Mouse (Mus musculus): ENCODE data around the gene Gm49673.
A peak's percentile ranks its signal among the peaks of the same experiment; 100 is the strongest.
"Not testable (repeated sequence)": the region's sequence is repeated elsewhere in the genome, so short reads cannot be mapped to it uniquely, and the experiment has no call there.

Gene Gm49673

DNA sequence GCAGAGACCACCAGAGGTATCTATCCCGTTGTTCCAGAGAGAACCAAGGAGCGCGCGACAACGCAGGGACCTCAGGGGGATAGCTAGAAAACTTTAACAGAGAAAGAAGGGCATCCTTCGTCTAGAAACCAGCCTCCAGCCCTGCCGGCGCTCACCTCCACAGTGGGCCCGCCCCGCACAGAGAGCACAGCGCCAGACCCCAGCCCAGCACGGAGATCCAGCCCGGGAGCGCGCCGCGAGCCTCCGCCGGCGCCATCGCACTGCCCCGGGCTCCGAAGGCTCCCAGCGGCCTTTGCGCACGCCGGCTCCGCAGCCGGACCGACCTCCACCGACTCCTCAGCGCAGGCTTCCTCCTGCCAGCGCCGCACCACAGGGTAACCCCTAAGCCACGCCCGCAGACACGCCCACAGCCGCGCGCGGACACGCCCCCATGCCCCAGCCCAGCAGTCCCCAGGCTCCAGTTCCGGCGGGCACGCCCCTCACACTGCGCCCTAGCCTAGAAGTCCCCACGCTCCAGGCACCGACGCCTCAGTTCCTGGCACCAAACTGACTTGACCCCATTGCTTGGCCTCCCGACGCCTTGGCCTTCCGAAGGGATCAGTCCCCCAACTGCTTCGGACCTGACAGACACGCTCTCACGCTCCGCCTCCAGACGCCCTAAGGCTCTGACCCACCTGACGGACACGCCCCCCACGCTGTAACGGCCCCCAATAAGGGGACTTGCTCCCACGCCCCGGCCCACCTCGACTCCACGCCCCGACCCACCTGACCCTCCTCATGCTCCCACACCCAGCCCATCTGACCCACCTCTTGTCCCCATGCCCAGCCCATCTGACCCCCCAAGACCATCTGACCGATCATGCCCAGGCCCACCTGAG, at the start of gene Gm49673, which contains the start of gene Rnaset2a:
TSS of gene Gm49673 (minus strand) at position 350 of the 878 bp plus-strand sequence.
TSS of gene Rnaset2a (minus strand) at position 659 of the 878 bp plus-strand sequence.
- peak in 1 of 2 experiments; percentile 24 for DNase-seq (ENCODE audit: low spot score in 2 of 2)

DNA sequence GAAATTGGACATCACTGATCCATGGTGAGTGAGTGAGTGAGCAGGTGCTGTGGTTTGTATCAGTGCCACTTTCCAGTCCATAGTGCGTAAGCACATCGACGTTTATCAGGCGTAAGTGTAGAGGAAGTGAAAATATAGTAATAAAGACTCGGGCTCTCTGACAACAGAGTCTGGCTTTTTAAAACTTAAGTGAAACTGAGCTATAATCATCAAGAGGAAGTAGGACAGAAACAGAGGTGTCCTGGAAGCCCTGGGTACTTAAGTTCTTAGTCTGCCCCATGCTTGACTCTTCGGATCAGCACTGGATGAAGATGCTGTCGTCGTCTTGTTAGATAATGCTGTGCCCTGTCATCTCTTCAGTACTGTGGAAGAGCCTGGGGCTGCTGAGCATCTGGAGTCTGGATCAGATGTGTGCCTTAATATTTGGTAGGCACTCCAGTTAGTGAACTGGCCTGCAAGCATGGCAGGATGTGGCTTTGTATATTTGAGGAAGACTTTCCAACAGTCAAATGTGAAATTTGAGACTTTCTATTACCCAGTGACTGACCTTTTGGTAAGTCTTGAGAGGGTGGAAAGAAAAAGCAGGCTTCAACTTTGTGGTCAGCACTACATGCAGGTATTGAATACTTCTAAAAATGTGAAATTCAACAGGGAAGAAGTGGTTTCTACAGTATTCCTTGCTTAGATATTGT, 48.2 kb upstream of the Gm49673 start:
- no peak for DNase-seq (ENCODE audit: low spot score in 2 of 2)

DNA sequence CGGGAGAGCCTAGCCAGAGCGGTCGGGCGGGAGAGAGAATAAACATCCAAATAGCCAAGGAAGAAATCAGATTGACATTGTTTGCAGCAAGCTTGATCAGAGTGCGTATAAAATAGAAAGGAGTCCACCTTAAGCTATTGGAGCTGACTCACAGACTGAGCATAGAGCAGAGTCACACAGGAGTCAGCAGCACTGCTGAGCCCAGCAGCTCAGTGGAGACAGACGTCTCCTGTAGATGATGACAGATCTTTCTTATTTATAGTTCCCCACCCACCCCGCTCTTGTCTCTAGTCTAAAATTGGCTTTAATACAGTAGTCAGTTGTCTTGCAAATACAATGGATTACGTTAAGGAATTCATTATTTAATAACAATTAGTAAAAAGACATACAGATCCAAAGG, 46.1 kb upstream of the Gm49673 start:
- DNase-seq (ENCODE audit: low spot score in 2 of 2): no peak

DNA sequence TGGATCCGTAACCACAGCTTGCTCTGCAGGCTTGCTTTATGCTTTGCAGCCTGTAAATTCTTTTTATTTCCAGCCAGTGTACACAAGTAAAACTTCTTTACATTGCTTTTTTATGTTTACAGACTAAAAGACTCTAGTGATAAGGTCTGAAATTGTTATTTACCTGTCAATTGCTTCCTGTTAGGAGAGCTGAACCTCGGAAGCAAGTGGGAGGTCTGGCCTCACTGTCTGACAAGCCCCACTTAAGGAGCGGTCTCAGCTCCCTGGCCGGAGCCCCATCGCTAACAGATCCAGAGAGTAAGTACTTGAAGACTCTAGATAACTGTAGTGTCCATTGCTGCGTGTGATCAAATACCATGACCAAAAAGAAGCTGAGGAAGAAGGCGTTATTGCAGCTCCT, 36.6 kb upstream of the Gm49673 start:
- no peak for DNase-seq (ENCODE audit: low spot score in 2 of 2)

DNA sequence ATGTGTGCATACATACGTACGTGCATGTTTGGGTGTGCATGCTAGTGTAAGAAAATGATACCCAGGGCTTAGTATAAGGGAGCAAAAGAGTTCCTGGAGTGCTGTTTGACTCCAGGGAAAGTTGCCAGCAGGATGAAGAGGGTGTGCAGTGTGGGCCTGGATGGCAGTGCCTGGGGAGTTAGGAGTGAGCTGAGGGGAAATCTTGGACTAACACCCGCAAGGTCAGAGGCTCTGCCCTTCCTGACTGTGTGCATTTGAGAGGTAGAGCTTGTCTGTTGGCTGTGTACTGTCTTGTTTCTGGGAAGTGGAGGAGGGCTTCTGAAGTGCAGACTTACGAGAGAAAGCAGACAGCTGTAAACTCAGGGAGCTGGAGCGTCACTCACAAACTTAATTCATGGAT, 36.2 kb upstream of the Gm49673 start:
- no peak for DNase-seq (ENCODE audit: low spot score in 2 of 2)

DNA sequence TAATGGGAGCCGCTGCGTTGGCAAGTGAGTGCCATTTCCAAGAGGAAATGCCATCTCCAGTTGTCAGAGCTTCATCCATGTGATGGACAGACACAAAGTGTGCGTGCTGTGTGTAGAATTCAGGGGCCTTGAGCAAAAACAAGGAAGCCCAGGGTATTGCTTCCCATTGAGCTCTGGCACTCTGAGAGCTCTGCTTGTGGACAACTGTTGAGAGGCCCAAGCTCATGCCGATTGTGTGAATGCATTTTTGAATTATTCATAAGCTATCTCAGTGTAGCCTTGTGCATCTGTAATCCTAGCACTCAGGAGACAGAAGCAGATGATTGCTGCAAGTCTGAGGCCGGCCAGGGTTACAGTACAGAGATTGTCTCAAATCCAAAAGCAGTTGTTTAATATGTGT, 29.5 kb upstream of the Gm49673 start:
- DNase-seq (ENCODE audit: low spot score in 2 of 2): no peak

DNA sequence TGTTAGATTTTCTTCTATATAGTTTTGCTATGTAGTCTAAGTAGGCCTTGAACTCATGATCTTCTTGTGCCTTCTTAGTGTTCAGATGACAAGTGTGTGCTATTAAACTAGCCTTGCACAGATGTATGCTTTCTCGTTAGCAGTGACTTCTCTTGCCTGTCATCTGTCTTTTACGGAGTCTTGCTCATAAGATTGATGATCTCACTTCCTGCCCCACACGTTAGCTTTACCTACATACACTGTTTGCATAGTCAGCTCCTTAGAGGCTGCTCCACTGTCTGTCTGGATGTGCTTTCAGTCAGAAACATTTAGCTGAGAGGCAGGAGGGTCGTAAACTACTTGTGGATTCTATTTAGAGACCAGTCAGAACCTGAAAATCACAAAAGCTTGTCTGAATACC, 23.5 kb upstream of the Gm49673 start:
- DNase-seq (ENCODE audit: low spot score in 2 of 2): no peak

DNA sequence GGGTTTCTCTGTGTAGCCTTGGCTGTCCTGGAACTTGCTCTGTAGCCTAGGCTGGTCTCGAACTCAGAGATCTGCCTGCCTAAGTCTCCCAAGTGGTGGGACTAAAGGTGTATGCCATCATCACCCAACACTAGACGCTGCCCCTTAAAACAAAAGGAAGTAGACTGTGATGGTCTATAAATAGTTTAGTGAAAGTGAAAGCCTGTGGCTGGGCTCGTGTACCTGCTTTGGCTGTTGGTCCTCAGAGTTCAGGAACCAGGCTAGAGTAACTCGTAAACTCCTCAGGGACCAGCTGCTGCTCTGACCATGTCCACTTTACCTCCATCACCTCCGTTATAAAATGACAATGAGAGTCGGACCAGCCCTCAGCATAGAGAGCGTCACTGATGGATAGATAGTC, 22.7 kb upstream of the Gm49673 start:
- no peak for DNase-seq (ENCODE audit: low spot score in 2 of 2)

DNA sequence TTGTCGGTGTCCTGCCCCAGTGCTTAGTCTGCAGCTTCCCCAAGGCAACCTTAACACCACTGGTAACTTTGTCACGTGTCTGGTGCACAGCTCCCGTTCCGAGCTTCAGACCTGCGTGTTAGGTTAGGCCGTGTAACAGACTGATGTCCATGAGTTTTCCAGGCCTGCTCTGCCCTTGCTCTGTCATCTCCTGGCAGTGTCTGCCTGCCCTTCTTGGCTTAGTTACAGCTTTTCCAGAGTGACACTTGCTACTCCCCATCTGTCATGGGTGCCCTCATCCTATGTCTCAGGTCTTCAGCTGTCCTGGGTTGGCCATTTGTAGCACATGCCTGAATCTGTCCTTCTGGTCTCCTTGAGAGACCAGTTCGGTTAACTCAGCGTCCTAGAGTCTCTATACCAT, 19.8 kb upstream of the Gm49673 start:
- DNase-seq (ENCODE audit: low spot score in 2 of 2): not testable (repeated sequence)

DNA sequence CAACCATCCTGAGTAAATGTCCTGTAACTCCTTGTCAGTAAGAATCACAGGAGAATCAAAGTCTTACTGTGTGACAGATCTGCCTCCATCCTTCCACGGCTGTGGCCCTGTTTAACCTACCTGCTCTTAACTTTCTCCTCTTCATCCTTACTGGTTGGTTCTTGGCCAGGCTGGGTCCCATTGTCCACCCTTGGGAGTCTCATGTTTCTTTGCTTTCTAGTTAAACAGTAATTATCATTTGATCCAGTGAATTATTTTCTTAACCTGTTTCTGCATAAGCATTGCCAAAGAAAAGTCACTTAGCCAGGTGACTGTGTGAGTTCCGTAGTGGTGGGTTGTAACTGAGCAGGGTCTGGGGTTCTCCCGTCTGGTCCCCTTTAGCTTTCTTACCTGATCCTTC, 18.9 kb upstream of the Gm49673 start:
- DNase-seq (ENCODE audit: low spot score in 2 of 2): not testable (repeated sequence)

DNA sequence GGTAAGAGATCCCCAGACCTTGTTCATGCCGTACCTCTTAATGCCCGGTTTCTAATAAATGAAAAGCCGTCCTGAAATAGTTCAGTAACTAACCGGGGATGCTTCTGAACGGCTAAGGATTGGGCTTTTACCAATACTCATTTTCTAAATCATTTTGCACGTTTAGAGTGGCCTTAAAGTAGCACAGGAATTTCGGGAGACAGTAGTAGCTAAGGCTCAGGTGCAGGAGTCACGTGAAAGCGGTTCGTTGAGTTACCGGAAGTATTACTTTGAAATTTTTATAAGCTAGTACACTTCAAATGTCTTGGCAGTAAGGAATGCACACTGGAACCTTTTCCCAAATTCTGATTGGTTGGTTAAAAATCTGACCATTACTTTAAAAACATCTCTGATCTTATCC, 18.4 kb upstream of the Gm49673 start:
- not testable (repeated sequence) for DNase-seq (ENCODE audit: low spot score in 2 of 2)

DNA sequence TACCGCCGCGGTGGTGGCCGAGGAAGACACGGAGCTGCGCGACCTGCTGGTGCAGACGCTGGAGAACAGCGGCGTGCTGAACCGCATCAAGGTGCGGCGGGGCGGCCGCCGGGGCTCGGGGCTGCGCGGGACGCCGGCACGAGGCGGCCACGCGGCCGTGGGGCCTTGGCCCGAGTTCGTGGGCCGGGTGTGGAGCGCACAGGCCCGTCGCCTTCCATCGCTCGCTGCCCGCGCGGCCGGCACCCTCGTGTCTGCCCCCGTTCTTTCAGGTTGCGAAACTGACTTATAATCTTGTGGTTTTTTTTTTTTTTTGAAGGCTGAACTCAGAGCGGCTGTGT, 18.0 kb upstream of the Gm49673 start:
- DNase-seq (ENCODE audit: low spot score in 2 of 2): not testable (repeated sequence)

DNA sequence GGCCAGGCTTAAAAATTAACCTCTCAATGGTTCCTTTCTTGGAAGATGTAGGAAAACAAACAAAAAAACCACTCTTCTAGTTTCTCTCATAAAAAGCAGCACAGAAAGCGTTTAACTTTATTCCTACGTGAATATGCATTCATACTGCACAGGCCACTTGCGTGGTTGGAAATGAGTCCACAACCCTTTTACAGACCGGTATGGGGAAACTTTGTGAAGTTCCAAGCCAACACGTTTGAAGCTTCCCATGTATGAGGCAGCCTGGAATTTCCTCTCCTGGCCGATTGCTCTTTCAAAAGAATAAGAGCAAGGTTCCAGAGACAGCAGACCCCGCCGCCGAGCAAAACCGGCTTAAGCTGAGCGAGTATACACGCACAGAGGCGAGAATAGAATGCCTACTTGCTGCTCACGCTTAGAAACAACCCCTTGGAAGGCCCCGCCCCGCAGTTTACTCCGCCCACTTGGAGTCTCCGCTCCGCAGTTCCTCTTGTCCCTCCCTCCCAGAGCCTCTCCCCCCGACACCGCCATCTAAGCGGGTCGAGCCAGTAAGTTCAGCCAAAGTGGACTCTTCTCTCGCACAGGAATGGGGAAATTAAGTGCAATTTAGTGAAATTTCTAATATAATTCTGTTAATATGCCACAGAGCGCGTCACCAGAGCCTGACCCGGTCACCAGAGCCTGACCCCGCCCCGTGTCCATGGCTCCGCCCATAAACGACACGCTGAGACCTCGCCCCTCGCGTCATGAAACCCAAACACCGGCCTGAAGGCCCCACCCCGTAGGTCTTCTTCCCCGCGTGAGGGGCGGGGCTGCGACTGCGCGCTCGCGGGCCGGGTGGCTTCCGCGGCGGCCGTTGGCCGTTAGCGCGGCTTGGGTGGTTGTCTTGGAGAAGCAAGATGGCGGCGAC, 17.4 kb upstream of the Gm49673 start, which contains the start of gene Fgfr1op:
TSS of gene Fgfr1op (plus strand) at position 801 of the 907 bp plus-strand sequence.
- peak in 1 of 2 experiments; percentile 52 for DNase-seq (ENCODE audit: low spot score in 2 of 2)

DNA sequence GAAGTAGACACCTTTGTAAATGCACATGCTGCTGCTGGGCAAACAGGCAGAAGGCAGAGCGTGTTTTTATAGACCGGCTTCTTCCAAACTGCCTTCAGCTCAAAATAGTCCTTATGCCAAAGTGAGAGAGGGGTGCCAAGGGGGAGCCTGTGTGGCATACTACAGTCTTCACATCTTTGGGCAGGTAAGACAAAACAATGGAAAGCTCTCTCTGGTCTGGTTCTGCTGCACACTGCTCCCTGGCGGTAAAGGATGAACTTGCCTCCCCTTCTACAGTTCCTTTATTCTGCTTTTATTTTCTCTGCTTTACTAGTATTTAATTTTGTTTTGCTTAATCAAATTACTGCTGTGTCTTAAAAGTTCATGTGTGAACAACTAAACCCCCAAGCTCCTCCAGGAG, 13.4 kb upstream of the Gm49673 start:
- DNase-seq (ENCODE audit: low spot score in 2 of 2): peak in 1 of 2 experiments; percentile 65

DNA sequence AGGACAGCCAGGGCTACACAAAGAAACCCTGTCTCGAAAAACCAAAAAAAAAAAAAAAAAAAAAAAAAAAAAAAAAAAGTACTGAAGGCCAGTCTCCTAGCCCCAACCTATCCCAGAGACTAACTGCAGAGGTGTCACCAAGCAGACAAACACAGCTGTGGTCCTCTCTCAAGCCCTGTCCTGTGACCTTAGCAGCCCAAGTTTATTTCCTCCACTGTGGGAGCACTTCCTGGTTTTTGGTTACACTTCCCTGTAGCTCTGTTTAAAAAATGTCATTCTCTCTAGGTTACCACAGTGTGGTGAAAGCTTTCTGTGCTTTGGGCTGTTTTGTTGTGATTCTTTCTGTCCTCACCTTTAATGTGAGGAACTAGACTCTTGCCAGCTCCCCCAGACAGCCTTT, 11.0 kb upstream of the Gm49673 start:
- DNase-seq (ENCODE audit: low spot score in 2 of 2): not testable (repeated sequence)

DNA sequence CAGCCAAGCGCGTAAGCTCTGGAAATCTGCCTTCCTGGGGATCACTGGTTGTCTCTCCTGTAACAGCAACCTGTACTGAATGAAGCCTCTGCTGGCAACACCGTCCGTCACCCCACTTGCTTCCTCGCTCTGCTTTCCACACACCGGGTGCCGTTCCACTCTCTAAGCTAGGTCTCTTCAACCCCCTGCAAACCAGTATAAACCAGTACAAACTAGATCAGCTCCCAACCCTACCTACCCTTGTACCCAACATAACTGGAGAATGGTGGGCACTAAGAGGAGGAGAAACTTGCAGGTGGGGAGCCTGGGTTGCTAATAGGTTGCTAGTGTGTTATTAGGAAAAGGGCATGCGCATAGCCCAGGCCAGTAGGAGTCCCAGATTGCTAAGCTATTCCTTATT, 8.4 kb upstream of the Gm49673 start:
- not testable (repeated sequence) for DNase-seq (ENCODE audit: low spot score in 2 of 2)

DNA sequence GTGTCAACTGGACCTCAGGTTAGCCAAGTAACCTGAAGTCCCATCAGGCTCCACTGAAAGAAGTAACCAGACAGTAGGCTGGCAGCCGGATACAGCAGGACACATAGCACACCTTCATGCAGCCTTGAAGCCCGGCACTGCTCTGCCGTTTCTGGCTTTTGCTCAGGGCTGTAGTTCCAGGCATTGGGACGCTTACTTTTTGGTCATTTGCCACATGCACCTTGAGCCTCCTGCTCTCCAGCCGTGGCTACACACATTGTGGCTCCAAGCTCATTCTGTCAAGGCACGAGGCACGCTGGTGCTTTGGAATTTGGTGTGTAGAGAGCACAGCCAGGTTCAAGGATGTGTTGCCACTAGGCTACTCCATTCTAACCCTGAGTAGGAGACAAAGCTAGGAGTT, 7.4 kb upstream of the Gm49673 start:
- DNase-seq (ENCODE audit: low spot score in 2 of 2): not testable (repeated sequence)

DNA sequence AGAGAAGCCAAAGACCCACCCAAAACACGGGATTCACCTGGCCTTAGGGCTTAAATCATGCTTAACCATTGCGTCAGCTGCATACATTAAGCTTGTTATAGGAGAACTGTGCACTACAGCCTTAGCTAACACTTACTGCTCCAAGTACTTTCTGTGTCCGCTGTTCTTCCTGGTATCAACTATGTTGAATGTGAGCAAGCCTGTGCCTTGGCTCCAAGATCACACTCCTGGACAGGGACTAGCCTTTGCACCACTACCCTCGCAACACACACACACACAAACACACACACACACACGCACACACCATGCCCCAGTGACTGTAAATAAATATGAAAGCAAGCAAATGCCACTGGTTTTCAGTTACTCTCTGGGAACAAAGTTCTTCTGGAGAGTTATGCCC, 657 bp downstream of the Gm49673 start:
- DNase-seq (ENCODE audit: low spot score in 2 of 2): not testable (repeated sequence)

DNA sequence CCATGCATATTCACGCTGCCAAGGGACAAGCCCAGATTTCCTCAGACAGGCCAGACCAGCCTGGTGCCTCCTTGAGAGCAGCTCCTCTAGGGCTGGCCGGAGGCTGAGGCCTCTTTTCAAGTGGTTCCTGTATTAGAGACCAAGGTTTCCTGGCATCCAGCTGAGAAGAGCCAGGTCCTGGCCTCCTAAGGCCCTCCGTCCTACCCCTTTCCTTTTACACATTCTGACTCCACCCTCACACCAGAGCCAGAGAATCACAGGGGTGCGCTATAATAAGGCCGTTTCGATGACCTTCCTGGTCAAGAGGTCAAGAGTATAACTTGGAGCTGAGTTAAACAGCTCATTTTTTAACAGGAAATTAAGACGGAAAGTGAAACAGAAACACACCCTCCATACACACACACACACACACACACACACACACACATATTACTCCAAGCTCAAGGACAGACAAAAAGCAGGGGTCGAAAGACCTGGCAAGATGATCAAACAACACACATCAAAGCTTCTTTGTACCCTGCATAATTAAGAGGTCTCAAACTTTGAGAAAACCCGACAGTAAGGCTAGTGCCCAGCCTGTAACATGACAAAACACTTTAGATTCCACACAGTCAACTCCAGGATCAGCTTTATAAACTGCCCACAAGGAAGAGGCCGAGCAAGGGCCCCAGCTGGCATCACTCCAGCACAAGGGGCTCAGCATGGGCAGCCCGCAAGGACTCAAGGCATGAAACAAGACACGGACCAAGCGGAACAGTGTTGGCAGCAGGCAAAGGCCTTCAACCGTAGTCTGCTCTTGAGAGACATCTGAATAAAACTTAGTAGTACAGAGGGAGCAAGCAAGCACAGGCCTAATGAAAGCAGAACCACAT, 3.5 kb downstream of the Gm49673 start:
- peak; percentile 35 to 40 for DNase-seq (ENCODE audit: low spot score in 2 of 2)

DNA sequence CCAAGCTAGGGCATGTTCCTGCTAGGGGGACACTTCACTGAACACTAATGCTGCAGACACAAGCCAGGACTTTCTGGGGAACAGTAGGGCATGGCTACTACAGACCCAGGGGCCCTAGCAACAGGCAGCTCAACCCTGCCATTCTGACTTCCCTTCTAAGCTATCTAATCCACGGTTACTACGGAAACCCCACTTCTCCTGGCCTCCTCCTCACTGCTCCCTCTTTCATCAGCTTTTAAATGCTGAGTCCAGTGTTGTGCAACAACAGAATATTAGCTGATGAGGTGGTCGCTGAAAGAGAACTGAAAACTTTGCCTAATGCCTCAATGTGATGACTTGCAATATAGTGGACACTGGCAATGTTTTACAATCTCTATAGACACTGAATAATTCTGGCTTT, 7.4 kb downstream of the Gm49673 start:
- not testable (repeated sequence) for DNase-seq (ENCODE audit: low spot score in 2 of 2)

DNA sequence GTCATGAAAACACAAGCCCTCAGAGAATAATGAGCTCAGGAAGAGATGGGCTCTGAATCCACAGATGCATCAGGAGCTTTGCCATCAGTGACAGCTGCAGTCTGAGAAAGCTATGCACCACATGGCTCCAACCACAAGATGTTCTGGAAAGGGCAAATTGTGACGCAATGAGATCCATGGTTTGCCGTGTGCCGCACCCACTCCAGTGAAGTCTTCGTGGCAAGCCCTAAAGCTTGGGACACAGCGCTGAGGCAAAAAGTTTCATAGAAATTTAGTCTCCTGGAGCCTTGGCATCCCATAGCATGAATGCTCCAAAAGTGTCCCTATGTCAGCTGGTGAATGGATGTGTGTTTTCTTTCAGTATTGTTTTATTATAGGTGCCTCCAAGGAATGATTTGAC, 9.5 kb downstream of the Gm49673 start:
- not testable (repeated sequence) for DNase-seq (ENCODE audit: low spot score in 2 of 2)
